Mouse (Mus musculus) hindbrain, embryonic 12.5 days (tissue): ENCODE results near the gene Chst5. TPM values are rescaled to one million over a fixed set of nuclear protein-coding genes. Genes with fewer than 3 reads are reported as not detected.
A peak's percentile ranks its signal among the peaks of the same experiment; 100 is the strongest.
"Not testable (repeated sequence)": the region's sequence is repeated elsewhere in the genome, so short reads cannot be mapped to it uniquely, and the experiment has no call there.

Experiments used
- ATAC-seq: fragments of 200-750 bp; cut with Nextera tagmentation; 2 replicates; pipeline ENCODE4 v1.8.0; 2017; ENCODE audit warnings: moderate TSS enrichment; ENCODE audit not compliant: low FRiP score
- H3K27ac ChIP-seq: fragments of 300-500 bp; sonication (generic); 2 replicates; pipeline ENCODE4 v1.5.1; 2016; ENCODE audit warnings: mild to moderate bottlenecking
- H3K27me3 ChIP-seq: fragments of 300-500 bp; sonication (generic); 2 replicates; pipeline ENCODE4 v1.6.1; 2016; ENCODE audit warnings: mild to moderate bottlenecking
- H3K36me3 ChIP-seq: fragments of 300-500 bp; sonication (generic); 2 replicates; pipeline ENCODE4 v1.6.1; 2016; ENCODE audit warnings: mild to moderate bottlenecking
- H3K4me1 ChIP-seq: fragments of 300-500 bp; sonication (generic); 2 replicates; pipeline ENCODE4 v1.6.1; 2016
- H3K4me2 ChIP-seq: fragments of 300-500 bp; sonication (generic); replicated peaks from 2 replicates; pipeline ENCODE4 v1.6.1; 2016; ENCODE audit warnings: mild to moderate bottlenecking
- H3K4me3 ChIP-seq: fragments of 300-500 bp; sonication (generic); 2 replicates; pipeline ENCODE4 v1.5.1; 2016; ENCODE audit warnings: mild to moderate bottlenecking
- H3K9ac ChIP-seq: fragments of 300-500 bp; sonication (generic); 2 replicates; pipeline ENCODE4 v1.6.1; 2016; ENCODE audit warnings: mild to moderate bottlenecking, moderate library complexity
- H3K9me3 ChIP-seq: fragments of 300-500 bp; sonication (generic); replicated peaks from 2 replicates; pipeline ENCODE4 v1.6.1; 2016; ENCODE audit warnings: mild to moderate bottlenecking
- WGBS: fragments of 180-500 bp; shearing (Covaris S2); methylation state at CpG from one replicate; pipeline ENCODE4 v1.1.7; 2016; 5-methylcytosine and 5-hydroxymethylcytosine counted together
- polyA plus RNA-seq: library from polyadenylated mRNA; unstranded; fragments of >200 nt; fragmentation: Nextera tagmentation; extraction: Ambion mirVana; gene quantifications from 2 replicates; pipeline ENCODE4 v1.2.1, GENCODE M21; 2016

Gene Chst5
- polyA plus RNA-seq, 1 experiment from 2014 or later = 5.1 TPM

GRCm38 (mm10) chr8:111939516-111940142 lies 29.4 kb upstream of the Chst5 start:
- Histone ChIP-seq H3K27me3 (no peaks in the 10 kb centered on the region), H3K4me3 (peak overlapping the region; percentile 85), H3K9ac (peak overlapping the region; percentile 41; the same call in 1 of the 2 replicates), H3K27ac (0 out of 2 replicates have a peak overlapping the region, but pooled peaks have one; percentile 13), H3K4me1 (peaks cover 18% of the 10 kb centered on the region), H3K4me2 (peak overlapping the region; percentile 99), H3K9me3 (no peaks in the 10 kb centered on the region), H3K36me3 (peaks cover 21% of the 10 kb centered on the region)
- ATAC-seq = peak; percentile 76
- WGBS = 14% methylated on average over 10 of the region's 10 CpGs

GRCm38 (mm10) chr8:111938076-111938985 lies 28.1 kb upstream of the Chst5 start:
- H3K27ac ChIP-seq, H3K27me3 ChIP-seq, H3K9ac ChIP-seq, H3K4me2 ChIP-seq, H3K36me3 ChIP-seq, H3K4me3 ChIP-seq, H3K9me3 ChIP-seq, ATAC-seq: not testable (repeated sequence)
- WGBS = 86% methylated on average over 9 of the region's 9 CpGs
- H3K4me1 ChIP-seq = peaks cover 21% of the 10 kb centered on the region

GRCm38 (mm10) chr8:111937184-111937583 lies 26.9 kb upstream of the Chst5 start:
- Histone ChIP-seq H3K4me3 (no peak overlapping the region), H3K4me2 (no peak overlapping the region), H3K36me3 (0 out of 2 replicates have a peak, but pooled peaks cover 2% of the 10 kb centered on the region), H3K27me3 (no peaks in the 10 kb centered on the region), H3K4me1 (peaks cover 28% of the 10 kb centered on the region), H3K9me3 (no peaks in the 10 kb centered on the region), H3K9ac (no peak overlapping the region), H3K27ac (no peak overlapping the region)
- whole genome bisulfite sequencing = 72% methylated on average over 3 of the region's 3 CpGs
- no peak for ATAC-seq

DNA sequence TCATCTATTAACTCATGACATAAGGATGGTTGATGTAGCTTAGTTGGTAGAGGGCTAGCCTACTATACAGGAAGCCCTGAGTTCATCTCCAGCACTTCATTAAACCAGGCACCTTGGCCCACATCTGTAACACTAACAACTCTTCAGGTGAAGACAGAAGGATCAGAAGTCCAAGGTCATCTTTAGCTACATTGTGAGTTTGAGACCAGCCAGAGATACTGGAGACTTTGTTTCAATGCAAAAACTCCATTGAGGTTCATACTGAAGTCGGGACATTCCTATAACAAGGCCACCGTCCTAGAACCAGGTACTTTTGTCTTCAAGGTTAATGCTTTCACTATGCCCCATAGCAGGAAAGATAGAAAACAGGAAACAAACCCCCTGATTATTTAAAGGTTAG lies 24.0 kb upstream of the Chst5 start:
- H3K4me1 ChIP-seq = peaks cover 12% of the 10 kb centered on the region
- H3K36me3 ChIP-seq = 0 out of 2 replicates have a peak, but pooled peaks cover 4% of the 10 kb centered on the region
- 89% methylated on average over 2 of the region's 2 CpGs for WGBS
- no peaks in the 10 kb centered on the region for H3K9me3 ChIP-seq
- peak; percentile 18; the same call in 1 of the 2 replicates for ATAC-seq
- no peak overlapping the region for H3K4me3 ChIP-seq
- H3K4me2 ChIP-seq = peak overlapping the region; percentile 90
- H3K27me3 ChIP-seq = no peaks in the 10 kb centered on the region
- peak overlapping the region; percentile 30; the same call in 1 of the 2 replicates for H3K27ac ChIP-seq
- H3K9ac ChIP-seq = no peak overlapping the region

- peak within 1 kb of the TSS; percentile 77 for H3K4me3 ChIP-seq
- WGBS = 1% methylated on average over 53 of the region's 53 CpGs
These were observed 23.3 kb upstream of the Chst5 start, which contains the start of gene Tmem231 for GRCm38 (mm10) chr8:111933348-111934076. Gene Tmem231 (minus strand): TSS chr8:111933881.

GRCm38 (mm10) chr8:111932580-111933336 lies 22.5 kb upstream of the Chst5 start:
- peak overlapping the region; percentile 80 for H3K9ac ChIP-seq
- 0 out of 2 replicates have a peak, but pooled peaks cover 4% of the 10 kb centered on the region for H3K36me3 ChIP-seq
- no peak for ATAC-seq
- peaks cover 12% of the 10 kb centered on the region for H3K4me1 ChIP-seq
- peak overlapping the region; percentile 90 for H3K4me2 ChIP-seq
- H3K4me3 ChIP-seq = peak overlapping the region; percentile 77
- peak overlapping the region; percentile 92 for H3K27ac ChIP-seq
- H3K27me3 ChIP-seq = no peaks in the 10 kb centered on the region
- 34% methylated on average over 19 of the region's 19 CpGs for WGBS
- H3K9me3 ChIP-seq = no peaks in the 10 kb centered on the region

More at GRCm38 (mm10) chr8:111933348-111934076, 23.3 kb upstream of the Chst5 start, which contains the start of gene Tmem231:
- ATAC-seq = peak; percentile 99
- Histone ChIP-seq H3K9me3 (no peaks in the 10 kb centered on the region), H3K27ac (peak within 1 kb of the TSS; percentile 92), H3K9ac (peak within 1 kb of the TSS; percentile 80), H3K4me1 (peaks cover 12% of the 10 kb centered on the region), H3K36me3 (0 out of 2 replicates have a peak, but pooled peaks cover 4% of the 10 kb centered on the region), H3K27me3 (no peaks in the 10 kb centered on the region), H3K4me2 (peak within 1 kb of the TSS; percentile 90)

- H3K9me3 ChIP-seq = no peaks in the 10 kb centered on the region
- no peak overlapping the region for H3K9ac ChIP-seq
- H3K36me3 ChIP-seq = 0 out of 2 replicates have a peak, but pooled peaks cover 4% of the 10 kb centered on the region
- no peak overlapping the region for H3K4me2 ChIP-seq
- H3K27ac ChIP-seq = no peak overlapping the region
- ATAC-seq = no peak
- peaks cover 12% of the 10 kb centered on the region for H3K4me1 ChIP-seq
- H3K27me3 ChIP-seq = no peaks in the 10 kb centered on the region
- 75% methylated on average over 16 of the region's 16 CpGs for WGBS
- no peak overlapping the region for H3K4me3 ChIP-seq
These were observed 21.5 kb upstream of the Chst5 start for GRCm38 (mm10) chr8:111931721-111932120.

DNA sequence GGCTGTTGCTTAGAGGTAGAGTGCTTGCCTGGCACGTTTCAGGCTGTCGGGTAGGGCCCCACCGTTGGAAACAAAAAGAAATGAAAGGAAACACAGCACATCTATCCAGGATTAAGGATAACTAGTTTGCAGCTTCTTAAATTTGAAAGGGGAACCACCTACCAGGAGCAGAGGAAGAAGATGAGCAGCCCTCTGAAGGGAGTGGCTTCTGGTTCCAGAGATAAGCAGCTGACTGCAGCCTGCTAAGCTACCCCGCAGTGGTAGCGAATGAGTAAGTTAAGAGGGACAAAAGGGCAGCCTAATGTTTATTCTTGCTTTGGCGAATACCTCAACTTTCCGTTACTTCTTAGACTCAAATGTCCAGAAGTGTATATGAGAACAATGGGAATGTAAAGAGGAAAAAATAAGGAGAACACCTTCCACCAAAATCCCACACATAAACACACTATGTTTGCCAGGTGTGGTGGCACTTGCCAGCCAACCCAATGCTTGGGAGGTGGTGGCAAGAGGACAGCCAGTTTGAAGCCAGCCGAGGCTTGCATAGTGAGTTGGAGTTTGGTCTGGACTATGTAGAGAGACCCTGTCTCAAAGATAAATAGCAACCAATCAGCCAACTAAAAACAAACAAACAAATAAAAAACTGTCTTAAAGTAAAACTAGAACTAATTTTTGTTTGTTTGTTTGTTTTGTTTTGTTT lies 19.5 kb upstream of the Chst5 start:
- no peaks in the 10 kb centered on the region for H3K27me3 ChIP-seq
- no peak for ATAC-seq
- H3K4me3 ChIP-seq = no peak overlapping the region
- H3K4me1 ChIP-seq = peaks cover 12% of the 10 kb centered on the region
- H3K9ac ChIP-seq = no peak overlapping the region
- no peak overlapping the region for H3K27ac ChIP-seq
- 71% methylated on average over 8 of the region's 8 CpGs for WGBS
- no peaks in the 10 kb centered on the region for H3K9me3 ChIP-seq
- H3K4me2 ChIP-seq = no peak overlapping the region
- H3K36me3 ChIP-seq = 0 out of 2 replicates have a peak, but pooled peaks cover 4% of the 10 kb centered on the region

- ATAC-seq = no peak
- Histone ChIP-seq H3K4me2 (no peak overlapping the region), H3K9me3 (no peaks in the 10 kb centered on the region), H3K27ac (no peak overlapping the region), H3K36me3 (0 out of 2 replicates have a peak, but pooled peaks cover 4% of the 10 kb centered on the region), H3K9ac (no peak overlapping the region), H3K4me1 (no peaks in the 10 kb centered on the region), H3K27me3 (no peaks in the 10 kb centered on the region), H3K4me3 (no peak overlapping the region)
- WGBS = 82% methylated on average over 7 of the region's 7 CpGs
These were observed 14.7 kb upstream of the Chst5 start for GRCm38 (mm10) chr8:111924976-111925375.

GRCm38 (mm10) chr8:111923383-111923804 lies 13.1 kb upstream of the Chst5 start:
- no peaks in the 10 kb centered on the region for H3K9me3 ChIP-seq
- H3K27me3 ChIP-seq = no peaks in the 10 kb centered on the region
- H3K27ac ChIP-seq = no peak overlapping the region
- no peak for ATAC-seq
- 34% methylated on average over 10 of the region's 10 CpGs for WGBS
- 0 out of 2 replicates have a peak, but pooled peaks cover 4% of the 10 kb centered on the region for H3K36me3 ChIP-seq
- H3K4me3 ChIP-seq = no peak overlapping the region
- no peak overlapping the region for H3K4me2 ChIP-seq
- no peaks in the 10 kb centered on the region for H3K4me1 ChIP-seq
- H3K9ac ChIP-seq = no peak overlapping the region

- Histone ChIP-seq H3K9ac (no peak overlapping the region), H3K36me3 (peaks cover 13% of the 10 kb centered on the region; the same call in 1 of the 2 replicates), H3K9me3 (no peaks in the 10 kb centered on the region), H3K4me2 (no peak overlapping the region), H3K27ac (no peak overlapping the region), H3K4me3 (no peak overlapping the region), H3K27me3 (no peaks in the 10 kb centered on the region), H3K4me1 (no peaks in the 10 kb centered on the region)
- 88% methylated on average over 4 of the region's 4 CpGs for WGBS
- no peak for ATAC-seq
These were observed 10.7 kb upstream of the Chst5 start for GRCm38 (mm10) chr8:111920971-111921370.
